Mouse (Mus musculus): ENCODE measurements at regions not wholly inside any gene's neighbourhood (a gene's known extent, or its start where the extent isn't known, plus 50 kb on each side); places are given as distances from the start of the nearest gene placed in this dataset.

DNA sequence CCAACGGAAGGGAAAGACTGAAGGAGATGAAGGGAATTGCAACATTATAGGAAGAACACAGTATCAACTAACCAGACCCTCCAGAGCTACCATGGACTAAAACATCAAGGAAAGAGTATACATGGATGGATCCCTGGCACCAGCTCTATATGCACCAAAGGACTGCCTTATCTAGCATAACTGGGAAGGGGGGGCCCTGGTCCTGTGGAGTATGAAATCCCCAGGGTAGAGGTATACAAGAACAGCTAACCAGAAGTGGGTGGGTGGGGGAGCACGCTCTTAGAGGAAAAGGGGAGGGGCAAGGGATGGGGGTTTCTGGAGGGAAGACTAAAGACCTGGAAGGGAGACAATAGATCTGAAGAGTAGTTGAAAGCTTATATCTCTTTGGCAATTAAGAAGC, 1085.0 kb upstream of the Pcdh20 start:
- Histone ChIP-seq H3K4me2 (no peak overlapping the region), H3K9ac (no peak overlapping the region), H3K27ac (no peak overlapping the region), H3K36me3 (no peaks in the 10 kb centered on the region), H3K9me3 (no peaks in the 10 kb centered on the region), H3K4me3 (no peak overlapping the region), H3K4me1 (replicated peaks) (no peaks in the 10 kb centered on the region), H3K27me3 (no peaks in the 10 kb centered on the region)
- no peak for ATAC-seq (ENCODE audit: low FRiP score)
- WGBS: 59% methylated on average over 2 of the region's 2 CpGs

DNA sequence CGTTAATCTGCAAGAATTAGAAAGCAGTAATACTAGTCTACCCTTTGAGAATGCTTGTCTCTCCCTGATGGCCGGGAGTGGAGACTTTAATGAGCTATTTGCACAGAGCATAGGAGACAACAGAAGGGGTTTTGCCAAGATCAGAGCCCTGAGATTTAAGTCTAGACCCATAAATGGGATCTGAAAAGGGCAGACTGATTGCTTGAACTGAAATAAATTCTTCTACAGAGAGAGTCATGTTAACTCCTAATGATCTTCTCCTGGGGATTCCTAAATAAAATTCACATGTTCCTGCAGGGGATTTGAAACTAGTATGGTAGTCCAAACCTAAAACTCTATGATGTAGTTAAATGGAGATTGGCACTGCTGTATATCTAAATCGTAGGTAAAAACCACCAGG, 1082.9 kb upstream of the Pcdh20 start:
- Histone ChIP-seq H3K9ac (no peak overlapping the region), H3K4me2 (no peak overlapping the region), H3K27ac (no peak overlapping the region), H3K4me1 (replicated peaks) (no peaks in the 10 kb centered on the region), H3K36me3 (no peaks in the 10 kb centered on the region), H3K9me3 (no peaks in the 10 kb centered on the region), H3K27me3 (no peaks in the 10 kb centered on the region), H3K4me3 (no peak overlapping the region)
- no peak for ATAC-seq (ENCODE audit: low FRiP score)
- WGBS: 77% methylated on average over 3 of the region's 3 CpGs
